ENCODE assay signal across 9 mouse cellular contexts in the genomic region with DNA sequence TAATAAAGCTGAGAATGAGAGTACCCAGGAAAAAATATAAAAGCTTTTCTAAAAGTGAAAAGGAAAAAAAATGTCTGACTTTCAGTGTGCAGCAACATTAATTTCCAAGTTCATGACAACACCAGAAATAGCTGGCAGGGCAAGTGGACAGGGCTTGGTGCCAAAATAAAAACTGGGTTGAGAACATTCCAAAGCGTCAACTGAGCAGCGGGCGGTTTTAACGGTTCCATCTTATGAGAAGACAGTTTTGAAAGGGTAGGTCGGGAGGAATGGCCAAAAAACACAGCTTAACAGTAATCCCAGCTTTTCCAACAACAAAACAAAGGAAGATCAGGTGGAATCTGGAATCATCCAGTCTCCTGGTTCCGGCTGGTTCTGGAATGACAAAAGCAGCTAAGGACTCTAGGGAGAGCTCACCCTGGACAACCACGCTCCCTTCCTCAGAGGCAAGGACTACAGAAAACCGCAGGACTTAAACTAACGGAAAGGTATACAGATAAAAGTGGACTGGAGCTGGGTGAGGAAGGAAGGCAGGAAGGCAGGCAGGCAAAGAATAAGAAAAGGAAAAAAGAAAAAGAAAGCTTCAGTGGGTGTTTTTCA. TPM values are rescaled to one million over a fixed set of nuclear protein-coding genes. Genes with fewer than 3 reads are reported as not detected.
DNase-seq lines count a peak whose midpoint lies in the region; ATAC-seq lines count a peak whose summit lies in the region.
"Had no signal": no experiment of that assay in that cellular context is flagged by ENCODE, and none has a peak within 500 bp of the region (broad histone marks: within the 10 kb centered on the region; RNA-seq: fewer than 3 reads in every experiment).

No protein-coding gene starts in this region.

- peaks cover 31% of the 10 kb centered on the region for H3K36me3 ChIP-seq in heart, embryonic 10.5 days
- peaks cover 23% of the 10 kb centered on the region; the same call in 1 of the 2 replicates for H3K36me3 ChIP-seq in limb, embryonic 15.5 days

- H3K9ac ChIP-seq in limb, embryonic 15.5 days = no peak overlapping the region
- H3K9ac ChIP-seq: embryonic facial prominence, embryonic 12.5 days had no signal

- 70% methylated on average over 9 of the region's 9 CpGs for WGBS in heart, embryonic 10.5 days
- WGBS in limb, embryonic 15.5 days = 40% methylated on average over 9 of the region's 9 CpGs

- peak; percentile 57 for DNase-seq in urinary bladder, postnatal 25 days (ENCODE audit: low spot score)
- DNase-seq in urinary bladder, adult 2 months (ENCODE audit: low spot score) = no peak
- DNase-seq in cerebellum, adult 18-20 months = peak; percentile 84 to 87
- no peak for DNase-seq in heart, embryonic 10.5 days (ENCODE audit: low spot score)
- DNase-seq in embryo, embryonic 9.5 days (ENCODE audit: extremely low spot score) = no peak

- ATAC-seq in limb, embryonic 15.5 days (ENCODE audit: insufficient number of reproducible peaks, low FRiP score, low TSS enrichment, low read depth) = no peak
- no peak for ATAC-seq in CD4-positive, CD25-positive, alpha-beta regulatory T cell, adult 4 months

- peak overlapping the region; percentile 56; the same call in 1 of the 2 replicates for H3K27ac ChIP-seq in heart, embryonic 10.5 days
- no peak overlapping the region for H3K27ac ChIP-seq in limb, embryonic 15.5 days
- H3K27ac ChIP-seq: embryonic facial prominence, embryonic 12.5 days had no signal

- H3K27me3 ChIP-seq in heart, embryonic 10.5 days (ENCODE audit: insufficient read depth, poor library complexity, severe bottlenecking) = no peaks in the 10 kb centered on the region
- no peaks in the 10 kb centered on the region for H3K27me3 ChIP-seq in limb, embryonic 15.5 days
- H3K27me3 ChIP-seq: embryonic facial prominence, embryonic 12.5 days had no signal

- H3K4me2 ChIP-seq in limb, embryonic 15.5 days = 0 out of 2 replicates have a peak overlapping the region, but pooled peaks have one; percentile 7
- H3K4me2 ChIP-seq: embryonic facial prominence, embryonic 12.5 days had no signal

- H3K4me1 ChIP-seq in heart, embryonic 10.5 days = peaks cover 18% of the 10 kb centered on the region; the same call in 1 of the 2 replicates
- peaks cover 19% of the 10 kb centered on the region for H3K4me1 ChIP-seq in limb, embryonic 15.5 days
- H3K4me1 ChIP-seq: embryonic facial prominence, embryonic 12.5 days had no signal

- H3K4me3 ChIP-seq in heart, embryonic 10.5 days = no peak overlapping the region
- H3K4me3 ChIP-seq in limb, embryonic 15.5 days = no peak overlapping the region
- H3K4me3 ChIP-seq: embryonic facial prominence, embryonic 12.5 days had no signal

- H3K9me3 ChIP-seq in heart, embryonic 10.5 days = no peaks in the 10 kb centered on the region
- H3K9me3 ChIP-seq in limb, embryonic 15.5 days = no peaks in the 10 kb centered on the region
- H3K9me3 ChIP-seq: embryonic facial prominence, embryonic 12.5 days had no signal

RNA-seq across cellular contexts. Expression of a gene that starts 19.7 kb away (rescaled TPM):
- 31.6 and 44.1 TPM in 2 replicates for polyA plus RNA-seq in urinary bladder, adult 2 months (2012; rRNA removed)
- 8.2 and 9.5 TPM in 2 replicates for polyA plus RNA-seq in heart, embryonic 10.5 days (2016; fragmentation: Nextera tagmentation; extraction: Ambion mirVana)
- 10.4 and 10.8 TPM in 2 replicates for polyA plus RNA-seq in limb, embryonic 15.5 days (2015; fragmentation: Nextera tagmentation; extraction: Ambion mirVana)
- polyA plus RNA-seq in CD4-positive, CD25-positive, alpha-beta regulatory T cell, adult 4 months (2017; shearing (Covaris generic)) = 10 to 100 TPM; 25.6 to 29.8 TPM

RNA-seq across cellular contexts. Expression of a gene that starts 32.5 kb away (rescaled TPM):
- polyA plus RNA-seq in urinary bladder, adult 2 months (2012; rRNA removed) = not detected in 2 replicates
- not detected in 2 replicates for polyA plus RNA-seq in heart, embryonic 10.5 days (2016; fragmentation: Nextera tagmentation; extraction: Ambion mirVana)
- not detected in 2 replicates for polyA plus RNA-seq in limb, embryonic 15.5 days (2015; fragmentation: Nextera tagmentation; extraction: Ambion mirVana)
- polyA plus RNA-seq in CD4-positive, CD25-positive, alpha-beta regulatory T cell, adult 4 months (2017; shearing (Covaris generic)) = not detected
- polyA plus RNA-seq: embryonic facial prominence, embryonic 12.5 days; liver, embryonic 16.5 days had no signal

RNA-seq across cellular contexts. Expression of a gene that starts 33.8 kb away (rescaled TPM):
- polyA plus RNA-seq in urinary bladder, adult 2 months (2012; rRNA removed) = 23.7 and 36.4 TPM in 2 replicates
- 14.1 and 15.4 TPM in 2 replicates for polyA plus RNA-seq in heart, embryonic 10.5 days (2016; fragmentation: Nextera tagmentation; extraction: Ambion mirVana)
- 71.8 and 79.7 TPM in 2 replicates for polyA plus RNA-seq in limb, embryonic 15.5 days (2015; fragmentation: Nextera tagmentation; extraction: Ambion mirVana)
- under 1 TPM; 0.34 to 0.78 TPM for polyA plus RNA-seq in CD4-positive, CD25-positive, alpha-beta regulatory T cell, adult 4 months (2017; shearing (Covaris generic))

RNA-seq across cellular contexts. Expression of a gene that starts 37.6 kb away (rescaled TPM):
- polyA plus RNA-seq in urinary bladder, adult 2 months (2012; rRNA removed) = 7.5 and 8.1 TPM in 2 replicates
- 25.7 and 25.8 TPM in 2 replicates for polyA plus RNA-seq in heart, embryonic 10.5 days (2016; fragmentation: Nextera tagmentation; extraction: Ambion mirVana)
- polyA plus RNA-seq in limb, embryonic 15.5 days (2015; fragmentation: Nextera tagmentation; extraction: Ambion mirVana) = 23.2 and 24.6 TPM in 2 replicates
- polyA plus RNA-seq in CD4-positive, CD25-positive, alpha-beta regulatory T cell, adult 4 months (2017; shearing (Covaris generic)) = 10 to 100 TPM; 17.5 to 19.5 TPM

RNA-seq across cellular contexts. Expression of a gene that starts 37.7 kb away (rescaled TPM):
- polyA plus RNA-seq in urinary bladder, adult 2 months (2012; rRNA removed) = 20.5 and 22.3 TPM in 2 replicates
- polyA plus RNA-seq in heart, embryonic 10.5 days (2016; fragmentation: Nextera tagmentation; extraction: Ambion mirVana) = 20.3 and 20.8 TPM in 2 replicates
- polyA plus RNA-seq in limb, embryonic 15.5 days (2015; fragmentation: Nextera tagmentation; extraction: Ambion mirVana) = 21.7 and 23.4 TPM in 2 replicates
- 10 to 100 TPM; 20.6 to 31.7 TPM for polyA plus RNA-seq in CD4-positive, CD25-positive, alpha-beta regulatory T cell, adult 4 months (2017; shearing (Covaris generic))

Comparison
In these comparisons a context has a peak if more than half of its experiments do, and no peak if none do; other contexts are left out.
1. DNase-seq: peak in urinary bladder, postnatal 25 days (single experiment) and cerebellum, adult 18-20 months (2 of 2); none in urinary bladder, adult 2 months (single experiment), heart, embryonic 10.5 days (single experiment) and embryo, embryonic 9.5 days (single experiment).